Mouse (Mus musculus) spleen, postnatal 4 days (tissue): ENCODE results near the gene Tent5b.

Experiments used
- DNase-seq, 2 experiments: peaks; one replicate each; pipeline ENCODE4 v3.0.0; 2022; ENCODE audit warnings: low spot score in 2 of 2

The Tent5b gene

GRCm38 (mm10) chr4:133469122-133469521 is 10.8 kb upstream of the Tent5b start:
- no peak for DNase-seq

GRCm38 (mm10) chr4:133471135-133471821 is 8.7 kb upstream of the Tent5b start:
- no peak for DNase-seq

DNA sequence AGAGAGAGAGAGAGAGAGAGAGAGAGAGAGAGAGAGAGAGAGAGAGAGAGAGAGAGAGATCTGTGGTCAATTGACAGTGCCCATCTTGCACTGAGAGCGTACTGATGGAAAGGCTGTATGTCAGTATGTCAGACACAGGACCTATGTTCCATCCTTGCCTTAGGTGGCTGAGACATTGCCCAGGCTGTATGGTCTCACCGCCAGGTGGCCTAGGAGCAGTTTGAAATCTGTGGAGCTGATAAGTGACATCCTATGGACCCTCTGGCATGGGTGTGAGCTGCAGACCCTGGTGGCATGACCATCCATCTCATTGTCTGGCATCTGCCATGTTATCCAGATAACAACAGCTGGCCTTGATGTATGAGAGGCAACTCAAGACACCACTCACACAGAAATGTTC is 6.1 kb upstream of the Tent5b start:
- DNase-seq: no peak

GRCm38 (mm10) chr4:133480185-133480537 is 229 bp downstream of the Tent5b start:
- DNase-seq: no peak

- DNase-seq: no peak
Measured at GRCm38 (mm10) chr4:133480754-133481153, 822 bp downstream of the Tent5b start.

GRCm38 (mm10) chr4:133481488-133481887 is 1.6 kb downstream of the Tent5b start:
- DNase-seq: no peak

DNA sequence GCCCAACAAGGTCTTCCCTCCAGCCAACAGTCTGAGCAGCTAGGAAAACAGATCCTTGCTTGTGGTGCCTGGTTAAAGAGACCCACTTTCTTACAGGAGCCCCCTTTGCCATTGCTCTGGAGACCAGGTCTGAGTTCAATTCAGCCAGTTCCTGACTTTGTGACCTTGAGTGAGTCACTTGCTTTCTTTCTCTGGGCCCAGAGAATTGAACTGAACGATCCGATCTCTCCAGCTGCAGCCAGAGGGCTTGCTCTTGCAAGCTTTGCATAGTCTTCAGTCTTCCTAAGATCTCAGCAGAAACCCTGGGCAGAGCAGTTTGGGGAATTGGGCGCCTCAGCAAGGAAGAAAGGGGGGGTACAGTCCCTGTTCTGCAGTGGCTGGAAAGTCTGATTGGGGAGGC is 2.5 kb downstream of the Tent5b start:
- DNase-seq: no peak

GRCm38 (mm10) chr4:133484266-133485025 is 4.5 kb downstream of the Tent5b start:
- DNase-seq: no peak

GRCm38 (mm10) chr4:133485691-133486425 is 5.9 kb downstream of the Tent5b start:
- no peak for DNase-seq

DNA sequence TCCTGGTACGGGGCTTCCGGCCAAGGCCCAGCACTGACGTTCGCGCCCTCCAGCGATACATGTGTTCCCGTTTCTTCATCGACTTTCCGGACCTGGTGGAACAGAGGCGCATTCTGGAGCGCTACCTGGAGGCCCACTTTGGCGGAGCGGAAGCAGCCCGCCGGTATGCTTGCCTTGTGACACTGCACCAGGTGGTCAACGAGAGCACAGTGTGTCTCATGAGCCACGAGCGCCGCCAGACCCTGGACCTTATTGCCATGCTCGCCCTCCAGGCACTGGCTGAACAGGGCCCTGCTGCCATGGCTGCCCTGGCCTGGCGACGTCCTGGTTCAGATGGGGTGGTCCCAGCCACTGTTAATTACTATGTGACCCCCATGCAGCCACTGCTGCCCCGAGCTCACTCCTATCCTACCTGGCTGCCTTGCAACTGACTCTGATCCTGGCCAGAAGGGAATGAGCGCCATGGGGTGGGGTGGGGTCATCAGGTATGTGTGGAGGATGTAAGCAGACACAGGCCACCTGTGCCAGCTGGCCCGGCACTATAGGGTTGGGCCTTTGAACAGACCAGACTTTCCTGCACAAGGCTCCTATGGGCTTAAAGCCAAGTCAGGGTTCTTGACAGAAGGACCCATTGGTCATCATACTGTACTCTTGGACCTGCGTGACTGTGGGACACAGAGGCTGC is 6.9 kb downstream of the Tent5b start:
- DNase-seq: no peak

DNA sequence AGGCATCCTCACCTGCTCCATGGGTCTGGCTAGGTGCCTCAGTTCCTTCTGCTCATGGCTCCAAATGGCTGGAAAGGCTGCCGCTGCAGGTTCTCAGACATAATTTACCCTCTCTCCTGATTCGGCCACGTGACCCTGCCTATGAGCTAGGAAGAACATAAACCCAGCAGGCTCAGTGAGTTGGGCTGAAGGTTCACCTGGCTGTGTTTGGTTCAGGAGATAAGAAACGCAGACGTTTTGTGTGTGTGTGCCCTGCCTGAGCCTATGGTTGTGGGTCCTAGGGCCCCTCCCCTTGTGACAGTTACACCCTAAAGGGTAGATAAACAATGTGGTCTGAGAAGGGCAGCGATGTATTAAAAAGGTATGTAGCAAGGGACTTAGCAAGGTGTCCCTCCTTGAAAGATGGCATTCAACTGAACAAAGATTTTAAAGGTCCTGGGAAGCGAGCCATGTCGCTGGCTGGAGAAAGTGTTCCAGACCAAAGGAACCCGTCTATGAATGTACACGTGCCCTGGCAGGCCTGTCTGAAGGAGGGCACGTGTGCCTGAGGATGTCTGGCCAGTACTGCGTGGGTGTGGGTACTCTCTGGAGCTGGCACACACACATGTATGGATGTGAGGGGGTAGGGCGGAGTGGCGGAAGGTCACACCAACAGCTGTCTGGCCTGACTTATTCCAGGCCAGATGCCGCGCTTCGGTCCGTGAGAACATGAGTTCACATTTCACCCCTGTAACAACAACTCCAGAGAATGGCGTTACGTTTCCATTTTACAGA is 8.9 kb downstream of the Tent5b start:
- no peak for DNase-seq

- no peak for DNase-seq
Measured at GRCm38 (mm10) chr4:133489489-133490245, 9.7 kb downstream of the Tent5b start.

DNA sequence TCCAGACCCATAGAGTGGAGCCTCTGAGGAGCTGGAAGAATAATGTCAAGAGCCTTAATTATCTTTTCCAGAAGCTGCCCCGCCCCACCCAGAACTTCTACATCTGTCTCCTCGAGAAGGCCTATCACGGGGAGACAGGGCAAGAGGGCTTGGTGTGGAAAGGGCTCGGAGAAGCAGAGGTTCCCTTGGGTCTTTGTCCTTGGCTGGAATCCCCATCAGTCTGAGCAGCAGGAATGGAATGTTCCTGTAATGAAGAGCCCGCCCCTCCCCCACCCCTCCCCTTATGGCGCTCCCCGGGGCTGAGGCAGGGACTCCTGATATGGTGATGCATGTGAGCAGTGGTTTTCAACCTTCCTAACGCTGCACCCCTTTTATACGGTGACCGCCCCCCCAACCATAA is 11.9 kb downstream of the Tent5b start:
- no peak for DNase-seq

DNA sequence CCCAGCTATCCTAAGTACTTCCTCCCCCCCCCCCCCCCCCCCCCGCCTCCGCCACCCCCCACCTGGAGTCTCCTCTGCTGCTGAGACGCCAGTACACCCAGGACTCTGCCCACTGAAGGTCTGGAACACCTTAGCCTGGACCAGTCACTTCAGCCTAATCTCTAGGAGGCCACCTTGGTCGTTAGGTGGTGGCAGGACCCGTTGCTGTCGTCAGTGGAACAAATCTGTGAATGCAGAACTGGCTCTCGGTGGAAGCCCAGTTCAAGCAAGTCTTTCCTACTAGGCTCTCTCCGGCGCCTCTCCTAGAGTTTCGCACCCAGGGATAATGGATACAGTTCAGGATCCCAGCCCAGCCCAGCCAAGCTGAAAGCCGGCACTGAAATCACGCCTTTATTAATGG is 14.0 kb downstream of the Tent5b start:
- no peak for DNase-seq

DNA sequence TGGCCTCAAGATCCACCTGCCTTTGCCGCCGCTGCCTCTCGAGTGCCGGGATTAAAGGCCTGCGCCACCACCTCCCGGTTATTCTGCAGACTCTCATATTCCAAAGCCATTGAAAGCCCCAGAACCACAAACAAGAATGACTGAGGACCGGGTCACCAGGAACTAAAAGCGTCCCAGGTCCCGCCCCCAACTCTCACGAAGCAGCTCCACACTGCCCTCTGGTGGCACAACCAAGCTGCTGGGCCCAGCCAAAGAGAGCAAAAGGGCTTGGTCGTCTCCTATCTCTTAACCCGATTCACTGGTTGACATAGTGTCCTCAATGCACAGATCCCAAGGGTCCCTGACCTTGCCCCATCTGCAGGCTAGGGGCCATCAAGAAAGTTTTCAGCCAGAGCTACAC is 14.5 kb downstream of the Tent5b start:
- DNase-seq: peak; percentile 83 to 96

- no peak for DNase-seq
Measured at GRCm38 (mm10) chr4:133494867-133495266, 14.9 kb downstream of the Tent5b start.

DNA sequence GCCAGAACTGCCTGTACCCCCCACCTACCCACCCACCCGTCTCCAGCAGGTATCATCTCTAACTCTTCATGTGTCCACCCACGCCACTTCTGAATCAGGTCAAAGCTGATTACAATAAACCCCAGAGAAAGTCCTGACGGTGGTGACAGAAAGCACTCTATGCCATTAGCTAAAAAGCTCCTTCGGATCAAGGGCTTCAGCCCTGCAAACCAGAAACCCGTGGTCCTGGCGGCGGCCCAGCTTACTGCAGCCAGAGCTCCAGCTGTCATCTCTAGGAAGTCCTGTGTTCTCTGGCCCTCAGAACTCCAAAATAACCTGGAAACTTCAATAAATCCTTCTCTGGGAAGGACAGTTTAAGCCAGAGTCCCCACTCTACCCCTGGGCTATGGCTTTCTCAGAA is 15.8 kb downstream of the Tent5b start:
- DNase-seq: no peak

GRCm38 (mm10) chr4:133496738-133497445 is 17.0 kb downstream of the Tent5b start:
- DNase-seq: no peak

- DNase-seq: no peak
Measured at GRCm38 (mm10) chr4:133497461-133498159, 17.7 kb downstream of the Tent5b start.
